Mouse (Mus musculus): ENCODE results near the gene Ficd.

DNA sequence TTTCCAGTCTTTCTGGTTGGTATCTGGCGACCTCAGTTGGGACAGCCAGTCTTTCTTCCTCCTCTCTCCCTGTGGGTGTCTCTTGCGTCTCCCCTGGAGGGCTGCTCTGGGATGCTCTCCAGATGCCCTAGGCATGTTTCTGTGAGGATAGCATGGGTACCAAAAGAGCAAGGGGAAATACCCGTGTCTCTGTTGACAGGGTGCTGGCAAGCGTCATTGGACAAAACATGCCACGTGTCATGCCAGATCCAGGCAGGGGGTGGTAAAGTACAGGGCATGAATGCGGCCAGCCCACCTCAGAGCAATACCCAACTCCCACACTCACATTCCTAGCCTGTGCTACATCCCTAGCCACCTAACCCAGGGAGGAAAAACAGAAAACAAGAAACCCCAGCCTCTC is 9.0 kb upstream of the Ficd start:
- TF ChIP-seq CTCF (IDR thresholded peaks at IDR 0.05; ENCODE audit: borderline replicate concordance, control insufficient read depth, extremely low read depth, insufficient read depth, low read length, poor library complexity) (no peak), POLR2A (IDR thresholded peaks at IDR 0.05; ENCODE audit: control insufficient read depth, extremely low read depth, insufficient read depth, low read length, poor library complexity) (no peak)
